Mouse (Mus musculus) bone marrow, adult 2 months (tissue): Measurements from ENCODE around the gene Kansl2. TPM values are rescaled to one million over a fixed set of nuclear protein-coding genes. Genes with fewer than 3 reads are reported as not detected.

ENCODE experiments used
- H3K27ac ChIP-seq: fragments of 200-500 bp; 2 replicates; pipeline ENCODE4 v1.5.1; 2012; ENCODE audit warnings: low read depth, mild to moderate bottlenecking, control low read depth, inconsistent platforms, low read length; ENCODE audit not compliant: control insufficient read depth, poor library complexity, insufficient read depth
- H3K4me1 ChIP-seq: fragments of 200-500 bp; 2 replicates; pipeline ENCODE4 v1.6.1; 2011; ENCODE audit warnings: low read length; ENCODE audit not compliant: control insufficient read depth, insufficient read depth
- H3K4me3 ChIP-seq: fragments of 200-500 bp; replicated peaks from 2 replicates; pipeline ENCODE3; 2011; ENCODE audit warnings: mild to moderate bottlenecking, low read depth, low read length, control low read depth; ENCODE audit not compliant: control insufficient read depth
- CTCF ChIP-seq: fragments of 200-500 bp; IDR thresholded peaks from 2 replicates; pipeline ENCODE4 v1.5.1; 2011; ENCODE audit warnings: low read length, control low read depth; ENCODE audit not compliant: control insufficient read depth, insufficient read depth
- POLR2A ChIP-seq: fragments of 200-500 bp; IDR thresholded peaks from 2 replicates; pipeline ENCODE4 v1.6.1; 2011; ENCODE audit warnings: low read depth, mild to moderate bottlenecking, control low read depth, low read length, borderline replicate concordance; ENCODE audit not compliant: control insufficient read depth
- WGBS: fragments of 180-500 bp; shearing (Covaris S2); methylation state at CpG from one replicate; pipeline ENCODE4 v1.1.7; 2018; 5-methylcytosine and 5-hydroxymethylcytosine counted together
- polyA plus RNA-seq: library from polyadenylated mRNA; stranded (reverse); fragments of >200 nt; gene quantifications from 2 replicates; pipeline ENCODE4 v1.2.4, GENCODE M21; 2011; ENCODE audit warnings: low replicate concordance; ENCODE audit not compliant: missing spikeins, insufficient read depth, insufficient read length

Kansl2 gene
- 39.2 and 52.3 TPM in 2 replicates for polyA plus RNA-seq

DNA sequence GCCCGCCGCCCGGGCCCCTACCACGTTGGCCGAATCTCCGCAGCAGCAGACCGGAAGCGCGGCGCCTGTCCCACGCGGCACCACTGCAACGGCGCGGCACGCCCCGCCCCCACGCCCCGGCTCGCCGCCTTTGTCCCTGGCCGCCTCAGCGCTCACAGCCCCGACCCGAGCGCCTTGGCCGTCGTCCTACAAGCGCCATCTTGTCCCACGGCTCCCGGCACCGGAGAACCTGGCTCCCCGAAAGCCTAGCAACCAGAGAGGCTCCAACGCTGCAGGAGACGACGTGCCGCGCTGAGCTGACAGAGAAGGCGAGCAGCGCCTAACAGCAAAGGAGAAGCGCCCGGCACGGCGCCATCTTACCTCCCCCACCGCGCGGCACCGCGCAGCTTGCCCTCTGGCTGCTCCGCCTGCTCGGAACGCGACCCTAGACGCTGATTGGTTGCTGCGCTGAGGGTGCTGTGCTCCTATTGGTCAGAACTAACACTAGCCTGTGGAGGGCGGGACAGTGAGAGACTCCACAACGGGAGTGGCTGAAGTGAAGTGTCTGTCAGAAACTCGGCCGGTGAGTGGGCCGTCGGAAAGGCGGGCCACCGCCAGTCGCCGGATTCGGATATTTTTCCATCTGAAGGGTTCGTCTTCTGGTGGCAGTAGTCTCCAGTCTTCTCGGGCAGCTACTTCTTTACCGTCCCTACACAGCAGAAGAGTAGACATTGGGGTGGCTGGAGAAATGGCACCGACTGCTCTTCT lies at the start of gene Kansl2:
Gene Kansl2 (minus strand): TSS at position 384 of the 747 bp plus-strand sequence.
- Histone ChIP-seq H3K27ac (peak within 1 kb of the TSS; percentile 97), H3K4me1 (no peaks in the 10 kb centered on the region; the same call in 1 of the 2 replicates), H3K4me3 (peak within 1 kb of the TSS; percentile 84)
- peak; percentile 19; the same call in 1 of the 2 replicates for TF ChIP-seq CTCF
- peak; percentile 98; the same call in 1 of the 2 replicates for TF ChIP-seq POLR2A
- WGBS: under 1% methylated on average over 70 of the region's 70 CpGs

DNA sequence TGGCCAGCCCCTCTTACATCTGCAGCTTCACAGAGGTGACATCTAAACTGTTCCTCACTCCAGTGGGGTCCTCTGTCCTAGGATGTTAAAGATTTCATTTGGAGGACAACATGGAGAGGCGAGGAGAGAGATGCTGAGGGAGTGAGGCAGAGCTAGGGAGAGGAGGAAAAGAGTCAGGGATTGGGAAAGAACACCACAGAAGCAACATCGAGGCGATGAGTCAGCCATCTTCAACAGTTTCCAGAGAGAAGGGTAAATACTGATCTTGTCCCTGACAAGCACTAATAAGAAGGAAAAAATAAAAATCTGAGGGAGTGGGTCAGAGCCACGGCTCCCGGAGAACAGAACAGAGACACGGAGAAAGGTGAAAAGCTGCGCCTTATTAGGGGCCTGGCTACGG lies 48.9 kb upstream of the Kansl2 start:
- Histone ChIP-seq H3K4me1 (no peaks in the 10 kb centered on the region; the same call in 1 of the 2 replicates), H3K4me3 (no peak overlapping the region), H3K27ac (no peak overlapping the region)
- no peak for TF ChIP-seq POLR2A
- TF ChIP-seq CTCF: no peak
- 82% methylated on average over 8 of the region's 8 CpGs for WGBS

DNA sequence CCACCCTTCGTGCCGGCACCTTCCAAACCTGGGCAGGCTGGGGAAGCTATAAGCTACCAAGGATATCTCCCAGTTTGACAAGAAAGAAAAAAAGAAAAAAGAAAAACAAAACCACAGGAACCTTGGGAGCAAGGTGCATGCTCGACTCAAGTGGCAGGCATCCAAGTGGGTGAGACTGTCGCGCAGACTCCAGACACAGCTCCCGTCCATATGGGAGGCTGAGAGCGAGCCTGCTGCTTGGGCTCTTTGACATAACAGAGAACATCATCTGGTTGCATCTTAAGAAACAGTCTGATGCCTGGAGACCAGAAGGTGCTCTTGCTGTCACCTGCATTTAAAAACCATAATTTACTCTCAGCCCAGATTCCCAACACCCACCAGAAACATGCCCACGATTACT lies 48.3 kb upstream of the Kansl2 start:
- no peak overlapping the region for H3K27ac ChIP-seq
- WGBS: 66% methylated on average over 8 of the region's 8 CpGs
- no peak overlapping the region for H3K4me3 ChIP-seq
- no peaks in the 10 kb centered on the region; the same call in 1 of the 2 replicates for H3K4me1 ChIP-seq
- TF ChIP-seq POLR2A (no peak), CTCF (no peak)

DNA sequence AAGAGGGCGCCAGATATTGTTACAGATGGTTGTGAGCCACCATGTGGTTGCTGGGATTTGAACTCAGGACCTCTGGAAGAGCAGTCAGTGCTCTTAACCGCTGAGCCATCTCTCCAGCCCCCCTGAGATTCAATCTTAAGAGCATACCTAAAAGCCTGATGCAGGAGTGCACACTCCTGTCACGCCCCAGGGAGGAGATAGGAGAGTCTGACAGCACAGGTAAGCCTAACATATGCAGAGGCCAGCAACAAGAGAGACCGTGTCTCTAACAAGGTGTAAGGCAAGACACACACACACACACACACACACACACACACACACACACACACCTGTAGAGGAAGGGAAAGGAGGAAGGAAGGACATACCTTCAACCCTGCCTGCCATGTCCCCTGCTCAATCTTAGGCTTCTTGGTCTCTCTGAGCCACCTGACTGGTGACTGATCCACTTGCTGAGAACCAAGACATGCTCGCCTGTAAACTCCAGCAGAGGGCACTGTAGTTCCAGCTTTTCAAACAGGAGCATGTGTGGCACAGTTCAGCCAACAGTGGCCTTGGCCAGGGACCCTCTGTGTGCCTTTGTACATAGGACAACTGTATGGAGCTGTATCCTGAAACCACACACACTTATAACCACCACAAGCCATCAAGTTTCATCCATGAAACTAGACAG lies 45.9 kb upstream of the Kansl2 start:
- TF ChIP-seq CTCF: peak; percentile 80
- no peak for TF ChIP-seq POLR2A
- 44% methylated on average over 5 of the region's 5 CpGs for WGBS
- Histone ChIP-seq H3K4me1 (no peaks in the 10 kb centered on the region), H3K27ac (no peak overlapping the region), H3K4me3 (no peak overlapping the region)

DNA sequence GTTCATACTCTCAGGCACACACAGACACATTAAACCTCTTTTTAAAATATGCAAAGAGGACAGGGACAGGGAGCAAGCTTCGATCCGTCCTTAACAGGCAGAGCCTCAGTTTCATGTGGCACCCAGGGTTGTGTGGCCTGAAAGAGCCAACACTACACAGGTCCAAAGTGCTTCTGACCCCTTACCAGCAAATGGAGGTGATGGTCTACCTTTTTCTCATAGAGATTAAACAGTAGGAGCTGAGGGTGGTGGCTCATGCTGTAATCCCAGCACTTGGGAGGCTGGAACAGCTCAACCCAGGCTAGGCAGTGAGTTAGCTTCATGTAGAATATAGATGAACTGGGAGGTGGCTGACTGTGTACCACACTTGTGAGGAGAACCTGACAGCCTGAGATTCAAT lies 45.2 kb upstream of the Kansl2 start:
- TF ChIP-seq CTCF: no peak
- no peak for TF ChIP-seq POLR2A

DNA sequence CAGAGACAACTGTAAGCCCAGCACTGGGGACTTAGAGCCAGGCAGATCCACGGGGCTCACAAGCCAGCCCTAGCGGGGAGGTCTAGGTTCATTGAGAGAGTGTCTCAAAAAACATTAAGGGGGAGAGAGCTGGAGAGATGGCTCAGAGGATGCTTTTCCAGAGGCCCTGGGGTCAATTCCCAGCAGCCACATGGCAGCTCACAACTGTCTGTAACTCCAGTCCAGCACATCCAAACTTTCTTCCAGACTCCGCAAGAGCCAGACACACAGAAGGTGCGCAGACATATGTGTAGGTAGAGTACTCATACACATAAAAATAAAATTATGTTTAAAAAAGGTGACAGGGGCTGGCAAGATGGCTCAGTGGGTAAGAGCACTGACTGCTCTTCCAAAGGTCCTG lies 39.2 kb upstream of the Kansl2 start:
- Histone ChIP-seq H3K4me3 (no peak overlapping the region), H3K4me1 (no peaks in the 10 kb centered on the region; the same call in 1 of the 2 replicates), H3K27ac (no peak overlapping the region)
- WGBS: 84% methylated on average over 4 of the region's 4 CpGs
- TF ChIP-seq POLR2A (no peak), CTCF (no peak)

More for the DNA sequence above, 45.2 kb upstream of the Kansl2 start:
- Histone ChIP-seq H3K4me3 (no peak overlapping the region), H3K4me1 (no peaks in the 10 kb centered on the region), H3K27ac (no peak overlapping the region)
- 87% methylated on average over 2 of the region's 2 CpGs for WGBS

DNA sequence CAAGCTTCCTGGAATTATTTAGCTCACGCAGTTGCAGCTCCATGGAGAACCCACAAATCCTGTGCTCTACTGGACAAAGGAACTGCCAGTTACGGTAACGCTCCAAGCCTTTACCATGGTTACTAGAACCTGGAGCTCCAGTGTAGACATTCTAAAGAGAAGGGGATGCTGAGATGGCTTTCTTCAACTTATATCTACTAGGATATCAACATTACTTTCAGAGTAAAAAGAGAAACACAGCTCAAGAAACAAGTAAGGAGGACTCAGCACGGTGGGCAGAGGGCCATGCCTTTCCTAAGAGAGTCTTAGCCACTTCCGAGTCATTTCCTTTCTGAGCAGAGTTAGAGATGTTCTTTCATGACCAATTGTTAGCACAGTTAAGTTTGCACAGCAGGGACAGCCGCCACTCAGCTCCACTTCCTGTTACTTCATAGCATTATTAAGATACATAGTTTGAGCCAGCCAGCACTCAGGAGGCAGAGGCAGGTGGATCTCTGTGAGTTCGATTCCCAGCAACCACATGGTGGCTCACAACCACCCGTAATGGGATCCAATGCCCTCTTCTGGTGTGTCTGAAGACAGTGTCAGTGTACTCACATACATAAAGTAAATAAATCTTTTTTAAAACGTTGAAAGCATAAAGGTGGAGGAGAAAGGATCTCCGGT lies 36.9 kb upstream of the Kansl2 start, which contains the start of the genes Ccnt1 and 4930415O20Rik:
Gene Ccnt1 (minus strand): TSS at position 51 of the 666 bp plus-strand sequence.
Gene 4930415O20Rik (plus strand): TSS at position 132 of the 666 bp plus-strand sequence.
- TF ChIP-seq POLR2A (no peak), CTCF (no peak)
- Histone ChIP-seq H3K4me1 (no peaks in the 10 kb centered on the region; the same call in 1 of the 2 replicates), H3K4me3 (peak within 1 kb of the TSS; percentile 1), H3K27ac (peak within 1 kb of the TSS; percentile 28; the same call in 1 of the 2 replicates)
- WGBS: 43% methylated on average over 10 of the region's 10 CpGs
